Mouse (Mus musculus) central nervous system, embryonic 11.5 days (tissue): Measurements from ENCODE around the gene Timm22. TPM values are rescaled to one million over a fixed set of nuclear protein-coding genes. Genes with fewer than 3 reads are reported as not detected.

Experiments used
- polyA plus RNA-seq: library from polyadenylated mRNA; depleted of rRNA; stranded (reverse); fragments of >200 nt; gene quantifications from 2 replicates; pipeline ENCODE4 v1.2.3, GENCODE M21; 2012; rRNA removed

The Timm22 gene
- 44.4 and 45.5 TPM in 2 replicates for polyA plus RNA-seq

GRCm38 (mm10) chr11:76406702-76407583 lies at the start of gene Timm22:
TSS of gene Timm22 (plus strand) at chr11:76406952.

GRCm38 (mm10) chr11:76398798-76399586 lies 7.8 kb upstream of the Timm22 start, which contains the start of gene Nxn:
TSS of gene Nxn (minus strand) at chr11:76399140.

Other genes starting within 250 kb of the Timm22 start
- gene Vps53, start 227.3 kb upstream of the Timm22 start, polyA plus RNA-seq = 33.6 and 37.3 TPM in 2 replicates
- 11.6 and 25.9 TPM in 2 replicates for gene Fam57a, start 227.3 kb upstream of the Timm22 start, polyA plus RNA-seq
- 0.29 and 0.36 TPM in 2 replicates for gene Dbil5, start 189.3 kb upstream of the Timm22 start, polyA plus RNA-seq
- gene Gemin4, start 189.3 kb upstream of the Timm22 start, polyA plus RNA-seq = 7.8 and 18.9 TPM in 2 replicates
- gene Mrm3, start 163.2 kb upstream of the Timm22 start, polyA plus RNA-seq = 14.1 and 20.7 TPM in 2 replicates
- 75.4 and 78.7 TPM in 2 replicates for gene Glod4, start 163.2 kb upstream of the Timm22 start, polyA plus RNA-seq
- gene Nxn, start 7.8 kb upstream of the Timm22 start, polyA plus RNA-seq = 54.0 and 60.9 TPM in 2 replicates
- gene Abr, start 215.4 kb downstream of the Timm22 start, polyA plus RNA-seq = 46.8 and 60.6 TPM in 2 replicates